Mouse (Mus musculus) C2C12 (cell line): ENCODE results near the gene Clasp1.

Experiments used
- CTCF ChIP-seq: IDR thresholded peaks from one replicate; pipeline ENCODE4 v1.5.1; 2011; ENCODE audit not compliant: control insufficient read depth, insufficient read depth, insufficient read length
- USF1 ChIP-seq: IDR thresholded peaks from one replicate; pipeline ENCODE4 v1.6.1; 2011; ENCODE audit warnings: low read depth, mild to moderate bottlenecking, control low read depth, moderate library complexity

DNA sequence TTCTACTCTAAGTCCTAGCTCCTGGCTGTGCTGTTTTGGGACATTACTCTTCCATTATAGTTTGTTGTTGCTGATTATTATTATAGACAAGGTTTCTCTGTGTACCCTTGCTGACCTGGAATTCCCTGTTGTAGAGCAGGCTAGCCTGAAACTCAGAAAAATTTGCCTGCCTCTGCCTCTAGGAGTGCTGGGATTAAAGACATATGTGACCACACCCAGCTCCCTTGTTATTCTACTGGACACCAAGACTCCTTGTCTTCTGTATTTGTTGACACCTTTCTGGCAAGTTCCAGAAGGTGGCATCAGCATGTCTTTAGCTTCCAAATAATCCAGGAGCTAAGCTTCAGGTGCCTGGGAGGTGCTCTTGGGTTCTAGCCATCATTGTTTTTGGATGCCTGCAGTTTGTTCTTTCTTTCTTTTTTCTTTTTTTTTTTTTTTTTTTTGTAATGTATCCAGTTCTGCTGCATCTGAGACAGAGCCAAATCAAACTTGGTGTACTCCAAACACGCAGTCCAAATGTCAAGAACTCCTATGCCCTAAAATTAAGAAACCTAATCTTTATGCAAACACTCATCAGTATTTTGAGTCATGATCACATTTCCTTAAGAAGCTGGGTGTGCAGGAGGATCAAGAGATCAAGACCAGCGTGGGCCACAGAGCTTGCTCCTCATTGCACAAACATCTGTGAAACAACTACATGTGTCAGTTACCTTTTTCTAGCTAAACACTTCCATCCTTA lies 208.8 kb downstream of the Clasp1 start:
- no peak for TF ChIP-seq CTCF
- no peak for TF ChIP-seq USF1
